Mouse (Mus musculus): ENCODE data around the gene Lsm6.

- no peak for TF ChIP-seq POLR2A (IDR thresholded peaks at IDR 0.05; ENCODE audit: extremely low read depth, insufficient read depth, low read length)
- no peak for TF ChIP-seq CTCF (IDR thresholded peaks at IDR 0.05; ENCODE audit: low read depth, low read length)
These were observed 3.6 kb upstream of the Lsm6 start for GRCm38 (mm10) chr8:78824515-78824914.

All from liver, adult 2 months (tissue).